Mouse (Mus musculus): Measurements from ENCODE around the gene Rybp.

The Rybp gene

GRCm38 (mm10) chr6:100220917-100221560 is 66.2 kb downstream of the Rybp start:
- DNase-seq (ENCODE audit: low read depth, low spot score), result no peak

- DNase-seq (ENCODE audit: low read depth, low spot score), result no peak
Observed at GRCm38 (mm10) chr6:100219971-100220370, 67.3 kb downstream of the Rybp start.

GRCm38 (mm10) chr6:100218541-100219341 is 68.5 kb downstream of the Rybp start:
- DNase-seq (ENCODE audit: low read depth, low spot score), result no peak

GRCm38 (mm10) chr6:100217507-100217906 is 69.8 kb downstream of the Rybp start:
- no peak for DNase-seq (ENCODE audit: low read depth, low spot score)

- no peak for DNase-seq (ENCODE audit: low read depth, low spot score)
Observed at GRCm38 (mm10) chr6:100216945-100217344, 70.3 kb downstream of the Rybp start.

GRCm38 (mm10) chr6:100215809-100216208 is 71.5 kb downstream of the Rybp start:
- DNase-seq (ENCODE audit: low read depth, low spot score), result no peak

- DNase-seq (ENCODE audit: low read depth, low spot score), result no peak
Observed at GRCm38 (mm10) chr6:100214132-100214913, 73.0 kb downstream of the Rybp start.

- no peak for DNase-seq (ENCODE audit: low read depth, low spot score)
Observed at GRCm38 (mm10) chr6:100213596-100213995, 73.7 kb downstream of the Rybp start.

GRCm38 (mm10) chr6:100212820-100213219 is 74.5 kb downstream of the Rybp start:
- DNase-seq (ENCODE audit: low read depth, low spot score), result no peak

- no peak for DNase-seq (ENCODE audit: low read depth, low spot score)
Observed at GRCm38 (mm10) chr6:100211646-100212045, 75.6 kb downstream of the Rybp start.

GRCm38 (mm10) chr6:100210517-100210916 is 76.8 kb downstream of the Rybp start:
- DNase-seq (ENCODE audit: low read depth, low spot score), result no peak

- DNase-seq (ENCODE audit: low read depth, low spot score), result no peak
Observed at GRCm38 (mm10) chr6:100206741-100207275, 80.5 kb downstream of the Rybp start.

- no peak for DNase-seq (ENCODE audit: low read depth, low spot score)
Observed at GRCm38 (mm10) chr6:100206261-100206660, 81.0 kb downstream of the Rybp start.

GRCm38 (mm10) chr6:100204436-100204835 is 82.8 kb downstream of the Rybp start:
- DNase-seq (ENCODE audit: low read depth, low spot score), result no peak

- DNase-seq (ENCODE audit: low read depth, low spot score), result peak; percentile 5
Observed at GRCm38 (mm10) chr6:100203492-100203891, 83.8 kb downstream of the Rybp start.

GRCm38 (mm10) chr6:100202091-100202490 is 85.2 kb downstream of the Rybp start:
- no peak for DNase-seq (ENCODE audit: low read depth, low spot score)

GRCm38 (mm10) chr6:100197102-100197501 is 90.2 kb downstream of the Rybp start:
- DNase-seq (ENCODE audit: low read depth, low spot score), result no peak

- no peak for DNase-seq (ENCODE audit: low read depth, low spot score)
Observed at GRCm38 (mm10) chr6:100195870-100196409, 91.3 kb downstream of the Rybp start.

GRCm38 (mm10) chr6:100195091-100195490 is 92.2 kb downstream of the Rybp start:
- no peak for DNase-seq (ENCODE audit: low read depth, low spot score)

- DNase-seq (ENCODE audit: low read depth, low spot score), result no peak
Observed at GRCm38 (mm10) chr6:100193760-100194159, 93.5 kb downstream of the Rybp start.

- peak; percentile 6 for DNase-seq (ENCODE audit: low read depth, low spot score)
Observed at GRCm38 (mm10) chr6:100192691-100193229, 94.5 kb downstream of the Rybp start.

All from A20 (cell line).